Mouse (Mus musculus): ENCODE data around the gene Hoxb6. TPM values are rescaled to one million over a fixed set of nuclear protein-coding genes. Genes with fewer than 3 reads are reported as not detected.

Hoxb6 gene
- total RNA-seq, 4 experiments from 2014 or later = 56.4 to 77.8 (median 59.5) TPM

Small RNA genes lying within 50 kb of the gene (microRNA-seq; reads per million reads assigned to microRNA genes)
- 59,369 to 96,253 reads per million in 2 experiments for gene Mir10a
- 19.6 to 21.9 reads per million in 2 experiments for gene Mir196a-1

Other genes starting within 250 kb of the Hoxb6 start
- 10 to 100 TPM; 53.9 to 60.0 (median 57.0) TPM for gene Ube2z, start 227.1 kb upstream of the Hoxb6 start, total RNA-seq (2022)
- 100 to 1,000 TPM; 227 to 500 (median 292) TPM for gene Atp5g1, start 216.8 kb upstream of the Hoxb6 start, total RNA-seq (2022)
- gene Calcoco2, start 180.5 kb upstream of the Hoxb6 start, total RNA-seq (2022) = not detected
- not detected for gene Ttll6, start 158.7 kb upstream of the Hoxb6 start, total RNA-seq (2022)
- not detected for gene Hoxb13, start 98.2 kb upstream of the Hoxb6 start, total RNA-seq (2022)
- 100 to 1,000 TPM; 157 to 250 (median 226) TPM for gene Hoxb9, start 21.0 kb upstream of the Hoxb6 start, total RNA-seq (2022)
- 10 to 100 TPM; 50.4 to 99.8 (median 83.6) TPM for gene Hoxb8, start 10.6 kb upstream of the Hoxb6 start, total RNA-seq (2022)
- gene Hoxb7, start 5.9 kb upstream of the Hoxb6 start, total RNA-seq (2022) = 10 to 100 TPM; 44.6 to 62.9 (median 53.0) TPM
- gene Hoxb5, start 10.9 kb downstream of the Hoxb6 start, total RNA-seq (2022) = 10 to 100 TPM; 25.2 to 38.3 (median 26.7) TPM
- gene Hoxb4, start 25.8 kb downstream of the Hoxb6 start, total RNA-seq (2022) = 10 to 100 TPM; 19.9 to 45.3 (median 27.0) TPM
- 10 to 100 TPM; 19.4 to 61.4 (median 27.9) TPM for gene Hoxb3, start 30.9 kb downstream of the Hoxb6 start, total RNA-seq (2022)
- 10 to 100 TPM; 20.8 to 27.5 (median 23.7) TPM for gene Hoxb2, start 58.0 kb downstream of the Hoxb6 start, total RNA-seq (2022)
- not detected for gene Hoxb1, start 73.3 kb downstream of the Hoxb6 start, total RNA-seq (2022)
- 10 to 100 TPM in 3 of 4 experiments, 1 to 10 TPM in 1; 7.3 to 15.3 (median 11.2) TPM for gene Skap1, start 172.1 kb downstream of the Hoxb6 start, total RNA-seq (2022)

All from adrenal gland, adult 8-10 months (tissue).